Mouse (Mus musculus) lung, embryonic 14.5 days (tissue): ENCODE data around the gene Olfr159. TPM values are rescaled to one million over a fixed set of nuclear protein-coding genes. Genes with fewer than 3 reads are reported as not detected.

ENCODE experiments used
- ATAC-seq: fragments of 200-750 bp; cut with Nextera tagmentation; 2 replicates; pipeline ENCODE4 v1.8.0; 2017; ENCODE audit warnings: mild to moderate bottlenecking, moderate TSS enrichment, moderate library complexity; ENCODE audit not compliant: insufficient read depth
- DNase-seq: peaks from one replicate; pipeline ENCODE4 v3.0.0-alpha.2; 2015
- H3K27ac ChIP-seq: fragments of 300-500 bp; sonication (generic); 2 replicates; pipeline ENCODE4 v1.5.1; 2014; ENCODE audit warnings: low read depth, mild to moderate bottlenecking, moderate library complexity
- H3K27me3 ChIP-seq: fragments of 300-500 bp; sonication (generic); 2 replicates; pipeline ENCODE4 v1.6.1; 2014; ENCODE audit warnings: low read length, control low read depth; ENCODE audit not compliant: insufficient read depth
- H3K36me3 ChIP-seq: fragments of 300-500 bp; sonication (generic); 2 replicates; pipeline ENCODE4 v1.6.1; 2014; ENCODE audit warnings: control low read depth; ENCODE audit not compliant: insufficient read depth
- H3K4me1 ChIP-seq: fragments of 300-500 bp; sonication (generic); 2 replicates; pipeline ENCODE4 v1.6.1; 2014; ENCODE audit warnings: antibody characterized with exemption, control low read depth; ENCODE audit not compliant: insufficient read depth
- H3K4me2 ChIP-seq: fragments of 300-500 bp; sonication (generic); 2 replicates; pipeline ENCODE4 v1.6.1; 2014; ENCODE audit warnings: mild to moderate bottlenecking
- H3K4me3 ChIP-seq: fragments of 300-500 bp; sonication (generic); 2 replicates; pipeline ENCODE4 v1.5.1; 2014; ENCODE audit warnings: low read depth, low read length
- H3K9ac ChIP-seq: fragments of 300-500 bp; sonication (generic); 2 replicates; pipeline ENCODE4 v1.6.1; 2014
- H3K9me3 ChIP-seq: fragments of 300-500 bp; sonication (generic); 2 replicates; pipeline ENCODE4 v1.6.1; 2016; ENCODE audit warnings: low read depth, low read length, control low read depth
- CTCF ChIP-seq: IDR thresholded peaks from 2 replicates; pipeline ENCODE4 v1.5.1; 2016; ENCODE audit warnings: antibody characterized with exemption, low read depth
- WGBS: fragments of 180-500 bp; shearing (Covaris S2); extraction: QIAGEN DNeasy Blood & Tissue Kit; methylation state at CpG from one replicate; pipeline ENCODE4 v1.1.7; 2014; 5-methylcytosine and 5-hydroxymethylcytosine counted together
- polyA plus RNA-seq: library from polyadenylated mRNA; unstranded; fragments of >200 nt; fragmentation: Nextera tagmentation; extraction: Ambion mirVana; gene quantifications from 2 replicates; pipeline ENCODE4 v1.2.1, GENCODE M21; 2014

The Olfr159 gene
- polyA plus RNA-seq, 1 experiment from 2014 or later = not detected

- 22% methylated on average over 1 of the region's 1 CpGs for WGBS
- peak; percentile 84 for DNase-seq
Observed at GRCm38 (mm10) chr4:43724764-43725163, 46.0 kb downstream of the Olfr159 start.

GRCm38 (mm10) chr4:43722191-43722590 lies 48.6 kb downstream of the Olfr159 start:
- Histone ChIP-seq H3K27me3 (no peaks in the 10 kb centered on the region), H3K9me3 (no peaks in the 10 kb centered on the region), H3K4me3 (no peak overlapping the region), H3K4me1 (no peaks in the 10 kb centered on the region), H3K36me3 (no peaks in the 10 kb centered on the region), H3K4me2 (no peak overlapping the region), H3K9ac (no peak overlapping the region), H3K27ac (no peak overlapping the region)
- TF ChIP-seq CTCF = no peak
- DNase-seq = no peak
- no peak for ATAC-seq
- 81% methylated on average over 4 of the region's 4 CpGs for WGBS

More at GRCm38 (mm10) chr4:43724764-43725163, 46.0 kb downstream of the Olfr159 start:
- peak; percentile 82 for TF ChIP-seq CTCF
- H3K27ac ChIP-seq = no peak overlapping the region
- H3K9me3 ChIP-seq = no peaks in the 10 kb centered on the region
- no peaks in the 10 kb centered on the region for H3K27me3 ChIP-seq
- H3K9ac ChIP-seq = no peak overlapping the region
- H3K4me2 ChIP-seq = no peak overlapping the region
- no peaks in the 10 kb centered on the region for H3K36me3 ChIP-seq
- no peak overlapping the region for H3K4me3 ChIP-seq
- no peak for ATAC-seq
- peaks cover 17% of the 10 kb centered on the region for H3K4me1 ChIP-seq

GRCm38 (mm10) chr4:43720491-43721228 lies 50.1 kb downstream of the Olfr159 start:
- H3K27me3 ChIP-seq = no peaks in the 10 kb centered on the region
- H3K4me2 ChIP-seq = no peak overlapping the region
- H3K36me3 ChIP-seq = no peaks in the 10 kb centered on the region
- H3K9me3 ChIP-seq = no peaks in the 10 kb centered on the region
- H3K4me3 ChIP-seq = no peak overlapping the region
- WGBS = 40% methylated on average over 14 of the region's 16 CpGs
- no peak for TF ChIP-seq CTCF
- H3K4me1 ChIP-seq = no peaks in the 10 kb centered on the region
- H3K27ac ChIP-seq = no peak overlapping the region
- peak; percentile 21 for DNase-seq
- 0 out of 2 replicates have a peak, but pooled peaks have one; percentile 21 for ATAC-seq
- H3K9ac ChIP-seq = no peak overlapping the region

Other genes with a start within 250 kb of the Olfr159 start
- 185 and 194 TPM in 2 replicates for gene Tpm2, start 247.2 kb downstream of the Olfr159 start, polyA plus RNA-seq
- gene Creb3, start 208.7 kb downstream of the Olfr159 start, polyA plus RNA-seq = 47.2 and 52.8 TPM in 2 replicates
- 84.9 and 93.8 TPM in 2 replicates for gene Tln1, start 208.3 kb downstream of the Olfr159 start, polyA plus RNA-seq
- 28.2 and 31.9 TPM in 2 replicates for gene Rgp1, start 192.3 kb downstream of the Olfr159 start, polyA plus RNA-seq
- 18.6 and 19.3 TPM in 2 replicates for gene Gba2, start 192.1 kb downstream of the Olfr159 start, polyA plus RNA-seq
- not detected in 2 replicates for gene Msmp, start 186.5 kb downstream of the Olfr159 start, polyA plus RNA-seq
- 11.2 and 13.7 TPM in 2 replicates for gene Npr2, start 139.1 kb downstream of the Olfr159 start, polyA plus RNA-seq
- 0.68 and 1.6 TPM in 2 replicates for gene Spag8, start 117.4 kb downstream of the Olfr159 start, polyA plus RNA-seq
- gene Hint2, start 114.5 kb downstream of the Olfr159 start, polyA plus RNA-seq = 84.0 and 97.7 TPM in 2 replicates
- 2.8 and 3.5 TPM in 2 replicates for gene Tmem8b, start 102.0 kb downstream of the Olfr159 start, polyA plus RNA-seq
- gene Fam221b, start 101.9 kb downstream of the Olfr159 start, polyA plus RNA-seq = 3.2 and 3.4 TPM in 2 replicates
- not detected in 2 replicates for gene Olfr70, start 70.2 kb downstream of the Olfr159 start, polyA plus RNA-seq
- gene Olfr71, start 60.8 kb downstream of the Olfr159 start, polyA plus RNA-seq = not detected in 2 replicates
- 0.58 and 0.93 TPM in 2 replicates for gene Hrct1, start 43.8 kb downstream of the Olfr159 start, polyA plus RNA-seq
- 0.28 and 0.38 TPM in 2 replicates for gene Spaar, start 41.0 kb downstream of the Olfr159 start, polyA plus RNA-seq
- gene Olfr156, start 52.9 kb upstream of the Olfr159 start, polyA plus RNA-seq = not detected in 2 replicates
- not detected in 2 replicates for gene Olfr157, start 69.2 kb upstream of the Olfr159 start, polyA plus RNA-seq
- not detected in 2 replicates for gene Olfr155, start 80.6 kb upstream of the Olfr159 start, polyA plus RNA-seq
- gene Reck, start 104.5 kb upstream of the Olfr159 start, polyA plus RNA-seq = 27.9 and 29.5 TPM in 2 replicates
- gene Glipr2, start 186.4 kb upstream of the Olfr159 start, polyA plus RNA-seq = 77.4 and 82.8 TPM in 2 replicates
- not detected in 2 replicates for gene Ccin, start 212.5 kb upstream of the Olfr159 start, polyA plus RNA-seq
- 227 and 237 TPM in 2 replicates for gene Clta, start 233.4 kb upstream of the Olfr159 start, polyA plus RNA-seq